Mouse (Mus musculus) E14TG2a.4 (cell line): ENCODE measurements around the gene Slc8b1.

Experiments
- CTCF ChIP-seq: conservative IDR thresholded peaks from 2 replicates; pipeline ENCODE4 v1.5.1; 2014; ENCODE audit warnings: low read length
- POU5F1 ChIP-seq: IDR thresholded peaks from 2 replicates; pipeline ENCODE4 v1.6.1; 2014; ENCODE audit warnings: low read length, borderline replicate concordance

- TF ChIP-seq CTCF (no peak), POU5F1 (no peak)
Measured at GRCm38 (mm10) chr5:120550673-120551072, 39.7 kb downstream of the Slc8b1 start.
